Comparison of ENCODE assay signal across 8 mouse cellular contexts in the genomic region with DNA sequence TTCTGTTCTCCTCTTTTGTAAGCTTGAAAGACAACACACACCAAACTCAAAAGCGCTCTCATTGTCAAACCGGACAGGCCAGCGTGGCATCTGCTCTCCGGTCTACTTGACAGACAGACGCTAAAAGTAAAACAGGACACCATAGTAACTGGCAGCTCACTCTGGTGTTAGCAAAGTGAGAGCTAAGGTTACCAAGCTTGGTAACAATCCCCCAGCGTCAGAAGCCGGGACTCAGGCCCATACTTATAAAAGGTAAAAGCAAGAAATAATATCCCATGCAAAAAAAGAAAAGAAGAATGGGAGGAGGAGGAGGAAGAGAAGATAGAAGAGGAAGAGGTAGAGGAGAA. TPM values are rescaled to one million over a fixed set of nuclear protein-coding genes. Genes with fewer than 3 reads are reported as not detected.
DNase-seq lines count a peak whose midpoint lies in the region; ATAC-seq lines count a peak whose summit lies in the region.

No protein-coding gene starts in this region.

- H3K36me3 ChIP-seq in kidney, embryonic 16.5 days (ENCODE audit: insufficient read depth, low read length) = 0 out of 2 replicates have a peak, but pooled peaks cover 3% of the 10 kb centered on the region
- H3K36me3 ChIP-seq in embryonic facial prominence, embryonic 15.5 days = 0 out of 2 replicates have a peak, but pooled peaks cover 5% of the 10 kb centered on the region
- peaks cover 4% of the 10 kb centered on the region for H3K36me3 ChIP-seq in limb, embryonic 12.5 days
- no peaks in the 10 kb centered on the region for H3K36me3 ChIP-seq in neural tube, embryonic 13.5 days

- ATAC-seq in kidney, embryonic 16.5 days (ENCODE audit: low FRiP score, low TSS enrichment) = no peak
- no peak for ATAC-seq in embryonic facial prominence, embryonic 15.5 days (ENCODE audit: insufficient number of reproducible peaks, low FRiP score, low TSS enrichment, low read depth)
- no peak for ATAC-seq in limb, embryonic 12.5 days (ENCODE audit: insufficient number of reproducible peaks, insufficient read depth, low FRiP score, low TSS enrichment, low read depth)
- ATAC-seq in neural tube, embryonic 13.5 days (ENCODE audit: low read depth) = peak; percentile 52
- no peak for ATAC-seq in erythroid progenitor cell, adult 5-6 weeks (replicated peaks; ENCODE audit: low FRiP score, poor library complexity, severe bottlenecking)

- WGBS in kidney, embryonic 16.5 days = 4% methylated on average over 7 of the region's 7 CpGs
- WGBS in embryonic facial prominence, embryonic 15.5 days = 2% methylated on average over 7 of the region's 7 CpGs
- WGBS in limb, embryonic 12.5 days = 8% methylated on average over 7 of the region's 7 CpGs
- WGBS in neural tube, embryonic 13.5 days = 3% methylated on average over 7 of the region's 7 CpGs

- peak overlapping the region; percentile 69 for H3K27ac ChIP-seq in kidney, embryonic 16.5 days (ENCODE audit: low read length)
- H3K27ac ChIP-seq in embryonic facial prominence, embryonic 15.5 days (replicated peaks) = peak overlapping the region; percentile 80
- peak overlapping the region; percentile 83 for H3K27ac ChIP-seq in limb, embryonic 12.5 days
- peak overlapping the region; percentile 74 for H3K27ac ChIP-seq in neural tube, embryonic 13.5 days (replicated peaks)

- no peaks in the 10 kb centered on the region for H3K27me3 ChIP-seq in kidney, embryonic 16.5 days (ENCODE audit: insufficient read depth, low read length)
- H3K27me3 ChIP-seq in embryonic facial prominence, embryonic 15.5 days = no peaks in the 10 kb centered on the region
- H3K27me3 ChIP-seq in limb, embryonic 12.5 days = no peaks in the 10 kb centered on the region
- H3K27me3 ChIP-seq in neural tube, embryonic 13.5 days = no peaks in the 10 kb centered on the region

- peak overlapping the region; percentile 35 for H3K4me3 ChIP-seq in kidney, embryonic 16.5 days (ENCODE audit: low read length)
- peak overlapping the region; percentile 32 for H3K4me3 ChIP-seq in embryonic facial prominence, embryonic 15.5 days (replicated peaks)
- H3K4me3 ChIP-seq in limb, embryonic 12.5 days (replicated peaks) = peak overlapping the region; percentile 35
- peak overlapping the region; percentile 40 for H3K4me3 ChIP-seq in neural tube, embryonic 13.5 days

- 0 out of 2 replicates have a peak, but pooled peaks cover 6% of the 10 kb centered on the region for H3K9me3 ChIP-seq in kidney, embryonic 16.5 days (ENCODE audit: low read length)
- no peaks in the 10 kb centered on the region for H3K9me3 ChIP-seq in embryonic facial prominence, embryonic 15.5 days (replicated peaks)
- H3K9me3 ChIP-seq in limb, embryonic 12.5 days = no peaks in the 10 kb centered on the region
- no peaks in the 10 kb centered on the region for H3K9me3 ChIP-seq in neural tube, embryonic 13.5 days

- peak overlapping the region; percentile 61 for H3K4me2 ChIP-seq in kidney, embryonic 16.5 days (replicated peaks; ENCODE audit: low read depth, low read length)
- peak overlapping the region; percentile 66 for H3K4me2 ChIP-seq in embryonic facial prominence, embryonic 15.5 days (replicated peaks)
- peak overlapping the region; percentile 71 for H3K4me2 ChIP-seq in limb, embryonic 12.5 days
- peak overlapping the region; percentile 78 for H3K4me2 ChIP-seq in neural tube, embryonic 13.5 days

- no peak for DNase-seq in kidney, adult 11 months
- DNase-seq in B cell, adult 2 months = no peak
- DNase-seq in kidney, adult 18-20 months = no peak

- peak overlapping the region; percentile 39; the same call in 1 of the 2 replicates for H3K9ac ChIP-seq in kidney, embryonic 16.5 days (replicated peaks; ENCODE audit: low read length)
- no peak overlapping the region; the same call in 1 of the 2 replicates for H3K9ac ChIP-seq in embryonic facial prominence, embryonic 15.5 days
- peak overlapping the region; percentile 51; the same call in 1 of the 2 replicates for H3K9ac ChIP-seq in limb, embryonic 12.5 days (replicated peaks)
- H3K9ac ChIP-seq in neural tube, embryonic 13.5 days = peak overlapping the region; percentile 73

- 0 out of 2 replicates have a peak, but pooled peaks cover 10% of the 10 kb centered on the region for H3K4me1 ChIP-seq in kidney, embryonic 16.5 days (ENCODE audit: insufficient read depth, low read length)
- peaks cover 16% of the 10 kb centered on the region; the same call in 1 of the 2 replicates for H3K4me1 ChIP-seq in embryonic facial prominence, embryonic 15.5 days
- H3K4me1 ChIP-seq in limb, embryonic 12.5 days (replicated peaks) = peaks cover 25% of the 10 kb centered on the region
- peaks cover 18% of the 10 kb centered on the region for H3K4me1 ChIP-seq in neural tube, embryonic 13.5 days (replicated peaks)

RNA-seq across cellular contexts. Expression of a gene that starts 15.9 kb away (rescaled TPM):
- 8.7 and 11.6 TPM in 2 replicates for polyA plus RNA-seq in kidney, embryonic 16.5 days (2015; fragmentation: Nextera tagmentation; extraction: Ambion mirVana)
- 9.5 TPM in 2 replicates for polyA plus RNA-seq in embryonic facial prominence, embryonic 15.5 days (2015; fragmentation: Nextera tagmentation; extraction: Ambion mirVana)
- polyA plus RNA-seq in limb, embryonic 12.5 days (2016; fragmentation: Nextera tagmentation; extraction: Ambion mirVana) = 8.6 and 9.6 TPM in 2 replicates
- 1.0 and 1.8 TPM in 2 replicates for polyA plus RNA-seq in neural tube, embryonic 13.5 days (2015; fragmentation: Nextera tagmentation; extraction: Ambion mirVana)
- total RNA-seq in erythroid progenitor cell, adult 5-6 weeks (2015; ENCODE audit: low replicate concordance) = not detected in 2 replicates
- 0.30 and 0.64 TPM in 2 replicates for total RNA-seq in erythroid progenitor cell, adult 5-6 weeks (2017; ENCODE audit: low replicate concordance)
